ENCODE assay signal across 17 mouse cellular contexts in the genomic region with DNA sequence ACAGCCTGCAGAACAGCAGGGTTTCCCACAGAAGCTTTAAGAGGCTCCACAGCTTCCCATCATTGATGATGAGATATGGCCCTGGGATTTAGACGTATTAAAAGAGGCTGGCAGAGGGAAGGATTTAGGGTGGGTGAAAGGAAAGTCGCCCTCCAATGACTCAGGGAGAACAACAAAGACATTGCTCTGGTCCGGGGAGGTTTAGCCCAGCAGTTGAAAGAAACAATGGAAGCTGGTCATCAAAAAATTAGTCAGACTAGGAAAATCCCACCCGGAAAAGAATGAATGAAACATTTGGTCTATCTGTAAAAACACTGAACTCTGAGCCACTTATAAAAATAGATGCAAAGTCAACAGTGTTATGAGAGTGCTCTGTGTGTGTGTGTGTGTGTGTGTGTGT. TPM values are rescaled to one million over a fixed set of nuclear protein-coding genes. Genes with fewer than 3 reads are reported as not detected.
DNase-seq lines count a peak whose midpoint lies in the region; ATAC-seq and TF ChIP-seq lines count a peak whose summit lies in the region.
"Had no signal": no experiment of that assay in that cellular context is flagged by ENCODE, and none has a peak within 500 bp of the region (broad histone marks: within the 10 kb centered on the region; RNA-seq: fewer than 3 reads in every experiment).

No protein-coding gene starts in this region.

- TF ChIP-seq POLR2A in kidney, adult 2 months (IDR thresholded peaks at IDR 0.05; ENCODE audit: low read depth, low read length), result no peak
- no peak for TF ChIP-seq POLR2A in myocyte (IDR thresholded peaks at IDR 0.05; ENCODE audit: insufficient read length, low read depth)

- peak overlapping the region; percentile 39; the same call in 1 of the 2 replicates for H3K27ac ChIP-seq in kidney, adult 2 months (ENCODE audit: insufficient read depth, low read depth, low read length)
- H3K27ac ChIP-seq: embryonic facial prominence, embryonic 13.5 days; forebrain, embryonic 13.5 days; hindbrain, embryonic 13.5 days had no signal

- H3K27me3 ChIP-seq in kidney, adult 2 months (replicated peaks; ENCODE audit: control insufficient read depth, insufficient read depth, low read length), result no peaks in the 10 kb centered on the region
- H3K27me3 ChIP-seq in myocyte (ENCODE audit: control insufficient read depth, insufficient read depth, insufficient read length), result no peaks in the 10 kb centered on the region
- H3K27me3 ChIP-seq: embryonic facial prominence, embryonic 13.5 days; forebrain, embryonic 13.5 days; heart, embryonic 12.5 days; hindbrain, embryonic 13.5 days had no signal

- H3K4me3 ChIP-seq in kidney, adult 2 months (ENCODE audit: insufficient read depth, low read depth, low read length), result no peak overlapping the region
- no peak overlapping the region for H3K4me3 ChIP-seq in myocyte
- H3K4me3 ChIP-seq: embryonic facial prominence, embryonic 13.5 days; forebrain, embryonic 13.5 days; heart, embryonic 12.5 days; hindbrain, embryonic 13.5 days had no signal

- peaks cover 44% of the 10 kb centered on the region for H3K4me1 ChIP-seq in kidney, adult 2 months (ENCODE audit: control insufficient read depth, insufficient read depth, low read length)
- H3K4me1 ChIP-seq: forebrain, embryonic 13.5 days; hindbrain, embryonic 13.5 days had no signal

- TF ChIP-seq CTCF in kidney, adult 2 months (conservative IDR thresholded peaks at IDR 0.05; ENCODE audit: insufficient read depth, insufficient read length, low read depth, low read length), result no peak

- no peaks in the 10 kb centered on the region for H3K36me3 ChIP-seq in kidney, adult 2 months (ENCODE audit: control insufficient read depth, insufficient read depth, low read length)
- H3K36me3 ChIP-seq in myocyte (ENCODE audit: control insufficient read depth, insufficient read depth), result no peaks in the 10 kb centered on the region
- H3K36me3 ChIP-seq: embryonic facial prominence, embryonic 13.5 days; heart, embryonic 12.5 days; hindbrain, embryonic 13.5 days had no signal

- WGBS in kidney, adult 2 months, result 63% methylated on average over 4 of the region's 4 CpGs

- H3K79me2 ChIP-seq in myocyte (ENCODE audit: control insufficient read depth, insufficient read depth), result peaks cover 38% of the 10 kb centered on the region

- DNase-seq in kidney, adult 2 months, result no peak
- no peak for DNase-seq in kidney, adult 18-20 months
- DNase-seq in 3T3-L1 (ENCODE audit: low read depth, low spot score), result peak; percentile 61
- DNase-seq in NIH3T3 (ENCODE audit: low read depth), result peak; percentile 46
- DNase-seq: adrenal gland, postnatal 10 days; cerebellum, adult 18-20 months; cerebellum, adult 9-11 months; cerebellum, postnatal 36 days; forebrain, postnatal 0 days; gastrocnemius, postnatal 14 days; heart, postnatal 14 days had no signal

- peak overlapping the region; percentile 72 for H3K4me2 ChIP-seq in myocyte (ENCODE audit: low read depth)
- H3K4me2 ChIP-seq: embryonic facial prominence, embryonic 13.5 days; forebrain, embryonic 13.5 days; heart, embryonic 12.5 days; hindbrain, embryonic 13.5 days had no signal

- no peak for ATAC-seq in cerebellum, adult (ENCODE audit: insufficient number of reproducible peaks, low FRiP score, low TSS enrichment)
- ATAC-seq: forebrain, embryonic 13.5 days; forebrain, postnatal 0 days had no signal

- H3ac ChIP-seq in myocyte (ENCODE audit: control insufficient read depth, insufficient read length), result no peak overlapping the region

TF ChIP-seq in myocyte, 11 proteins besides CTCF, POLR2A, EP300 and RAD21:
- TF ChIP-seq MYOG (IDR thresholded peaks at IDR 0.05; ENCODE audit: control insufficient read depth in 1 of 3, insufficient read depth in 1 of 3, insufficient read length in 2 of 3, low read depth in 2 of 3) (no peak), CEBPB (IDR thresholded peaks at IDR 0.05; ENCODE audit: insufficient read depth, poor library complexity, severe bottlenecking) (no peak), MYOD1 (IDR thresholded peaks at IDR 0.05; ENCODE audit: control insufficient read depth in 1 of 3, insufficient read length in 2 of 3, low read depth in 2 of 3) (no peak), E2F4 (IDR thresholded peaks at IDR 0.05; ENCODE audit: insufficient read depth) (no peak), TCF12 (IDR thresholded peaks at IDR 0.05; ENCODE audit: insufficient read depth, poor library complexity, severe bottlenecking) (no peak), POLR2AphosphoS2 (IDR thresholded peaks at IDR 0.05; ENCODE audit: insufficient read length, low read depth) (no peak), SRF (IDR thresholded peaks at IDR 0.05; ENCODE audit: control insufficient read depth, insufficient read length, low read depth) (no peak)

RNA-seq across cellular contexts. Expression of gene Myof, which starts 19.8 kb away (rescaled TPM):
- polyA plus RNA-seq in kidney, adult 2 months (2012; rRNA removed), result 24.2 and 27.5 TPM in 2 replicates
- polyA plus RNA-seq in myocyte (2012; fragmentation: generic; extraction: Trizol), result 76.9 TPM

RNA-seq across cellular contexts. Expression of gene Cep55, which starts 31.2 kb away (rescaled TPM):
- polyA plus RNA-seq in kidney, adult 2 months (2012; rRNA removed), result 0.14 and 0.15 TPM in 2 replicates
- 5.1 TPM for polyA plus RNA-seq in myocyte (2012; fragmentation: generic; extraction: Trizol)

Comparison
In these comparisons a context has a peak if more than half of its experiments do, and no peak if none do; other contexts are left out.
1. DNase-seq: peak in 3T3-L1 (single experiment) and NIH3T3 (single experiment); none in kidney, adult 2 months (single experiment) and kidney, adult 18-20 months (single experiment).